Mouse (Mus musculus): ENCODE measurements around the gene Pigk. TPM values are rescaled to one million over a fixed set of nuclear protein-coding genes. Genes with fewer than 3 reads are reported as not detected.

The Pigk gene
- total RNA-seq, 2 experiments from 2014 or later: 47.8 to 63.0 TPM

- peak; percentile 47 to 56 for DNase-seq (ENCODE audit: low spot score in 2 of 2)
Observed at GRCm38 (mm10) chr3:152724446-152724845, 10.5 kb downstream of the Pigk start.

- no peak for DNase-seq (ENCODE audit: low spot score in 2 of 2)
Observed at GRCm38 (mm10) chr3:152728238-152728637, 14.3 kb downstream of the Pigk start.

GRCm38 (mm10) chr3:152733011-152733410 is 19.1 kb downstream of the Pigk start:
- DNase-seq (ENCODE audit: low spot score in 2 of 2): no peak

GRCm38 (mm10) chr3:152733513-152733912 is 19.6 kb downstream of the Pigk start:
- DNase-seq (ENCODE audit: low spot score in 2 of 2): no peak

GRCm38 (mm10) chr3:152734100-152734499 is 20.2 kb downstream of the Pigk start:
- DNase-seq (ENCODE audit: low spot score in 2 of 2): no peak

GRCm38 (mm10) chr3:152735601-152736250 is 21.8 kb downstream of the Pigk start:
- no peak for DNase-seq (ENCODE audit: low spot score in 2 of 2)

GRCm38 (mm10) chr3:152744301-152744700 is 30.4 kb downstream of the Pigk start:
- DNase-seq (ENCODE audit: low spot score in 2 of 2): no peak

- DNase-seq (ENCODE audit: low spot score in 2 of 2): no peak
Observed at GRCm38 (mm10) chr3:152745611-152746010, 31.7 kb downstream of the Pigk start.

- DNase-seq (ENCODE audit: low spot score in 2 of 2): peak in 1 of 2 experiments; percentile 60
Observed at GRCm38 (mm10) chr3:152749461-152749871, 35.6 kb downstream of the Pigk start.

GRCm38 (mm10) chr3:152749881-152750280 is 36.0 kb downstream of the Pigk start:
- no peak for DNase-seq (ENCODE audit: low spot score in 2 of 2)

- DNase-seq (ENCODE audit: low spot score in 2 of 2): no peak
Observed at GRCm38 (mm10) chr3:152752911-152753310, 39.0 kb downstream of the Pigk start.

- no peak for DNase-seq (ENCODE audit: low spot score in 2 of 2)
Observed at GRCm38 (mm10) chr3:152753345-152753744, 39.4 kb downstream of the Pigk start.

GRCm38 (mm10) chr3:152753920-152754764 is 40.2 kb downstream of the Pigk start:
- DNase-seq (ENCODE audit: low spot score in 2 of 2): no peak

GRCm38 (mm10) chr3:152755515-152755914 is 41.6 kb downstream of the Pigk start:
- no peak for DNase-seq (ENCODE audit: low spot score in 2 of 2)

- DNase-seq (ENCODE audit: low spot score in 2 of 2): no peak
Observed at GRCm38 (mm10) chr3:152756896-152757295, 43.0 kb downstream of the Pigk start.

GRCm38 (mm10) chr3:152757464-152758393 is 43.8 kb downstream of the Pigk start:
- no peak for DNase-seq (ENCODE audit: low spot score in 2 of 2)

- DNase-seq (ENCODE audit: low spot score in 2 of 2): no peak
Observed at GRCm38 (mm10) chr3:152758500-152759032, 44.7 kb downstream of the Pigk start.

GRCm38 (mm10) chr3:152761116-152761515 is 47.2 kb downstream of the Pigk start:
- peak in 1 of 2 experiments; percentile 47 for DNase-seq (ENCODE audit: low spot score in 2 of 2)

- DNase-seq (ENCODE audit: low spot score in 2 of 2): no peak
Observed at GRCm38 (mm10) chr3:152761661-152762060, 47.8 kb downstream of the Pigk start.

GRCm38 (mm10) chr3:152762302-152762701 is 48.4 kb downstream of the Pigk start:
- no peak for DNase-seq (ENCODE audit: low spot score in 2 of 2)

Measured in left cerebral cortex, adult 18-20 months (tissue).